Mouse (Mus musculus): Measurements from ENCODE around the gene Gramd1a.
A peak's percentile ranks its signal among the peaks of the same experiment; 100 is the strongest.

Gramd1a gene

DNA sequence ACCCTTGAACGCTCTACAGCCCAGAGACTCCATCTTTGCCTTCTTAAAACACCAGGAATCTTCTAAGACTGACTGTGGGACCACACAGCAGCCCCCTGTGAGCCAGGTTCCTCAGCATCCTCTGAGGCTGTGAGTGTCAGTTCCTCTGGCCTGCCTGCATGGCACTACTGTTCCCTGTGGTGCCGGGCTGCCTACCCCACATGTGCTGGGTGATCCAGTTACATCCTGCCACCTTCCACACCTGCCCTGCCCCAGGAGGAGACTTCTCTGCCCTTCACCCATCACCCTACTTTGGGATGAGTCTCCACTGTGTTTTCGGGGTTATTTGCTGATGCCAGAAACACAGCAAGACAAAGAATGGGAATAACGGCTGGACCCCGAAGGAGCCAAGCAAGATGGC is 36.1 kb downstream of the Gramd1a start:
- no peak for DNase-seq

DNA sequence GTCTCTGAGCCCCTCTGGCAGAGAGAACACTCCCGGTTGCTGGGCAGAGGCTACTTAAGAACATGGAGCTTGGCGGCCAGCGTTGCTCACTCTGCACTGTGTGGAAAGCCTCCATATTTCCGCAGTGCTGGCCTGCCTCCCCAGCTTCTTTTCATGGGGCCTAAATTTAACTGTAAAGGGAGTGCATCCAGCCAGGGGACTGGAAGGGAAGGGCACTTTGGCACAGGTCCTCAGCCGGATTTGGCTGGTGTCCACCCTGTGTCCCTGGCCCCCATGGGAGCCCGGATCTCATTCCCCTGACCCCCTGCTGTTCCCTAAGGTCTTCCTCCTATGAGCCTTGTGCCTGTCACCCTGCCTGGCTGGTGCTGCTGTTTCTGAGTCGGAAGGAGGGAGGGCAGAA is 37.2 kb downstream of the Gramd1a start:
- no peak for DNase-seq

DNA sequence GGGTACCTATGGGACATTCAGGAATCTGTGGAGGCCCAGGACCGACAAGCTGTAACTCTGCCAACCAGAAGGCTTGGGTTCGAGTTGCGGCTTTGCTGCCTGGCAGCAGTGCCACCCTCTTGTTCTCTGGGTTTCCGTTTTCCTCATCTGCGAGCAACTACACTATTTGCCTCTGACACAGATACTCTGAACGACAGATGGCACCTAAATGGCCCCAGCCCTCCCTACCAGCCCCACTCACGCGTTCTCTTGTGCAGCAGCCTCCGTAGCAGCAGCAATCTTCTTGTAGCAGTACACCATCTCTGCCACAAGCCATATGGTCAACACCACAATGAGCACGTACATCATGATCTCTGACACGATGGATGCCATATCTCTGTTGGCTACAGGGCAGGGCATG is 38.2 kb downstream of the Gramd1a start:
- DNase-seq: no peak

DNA sequence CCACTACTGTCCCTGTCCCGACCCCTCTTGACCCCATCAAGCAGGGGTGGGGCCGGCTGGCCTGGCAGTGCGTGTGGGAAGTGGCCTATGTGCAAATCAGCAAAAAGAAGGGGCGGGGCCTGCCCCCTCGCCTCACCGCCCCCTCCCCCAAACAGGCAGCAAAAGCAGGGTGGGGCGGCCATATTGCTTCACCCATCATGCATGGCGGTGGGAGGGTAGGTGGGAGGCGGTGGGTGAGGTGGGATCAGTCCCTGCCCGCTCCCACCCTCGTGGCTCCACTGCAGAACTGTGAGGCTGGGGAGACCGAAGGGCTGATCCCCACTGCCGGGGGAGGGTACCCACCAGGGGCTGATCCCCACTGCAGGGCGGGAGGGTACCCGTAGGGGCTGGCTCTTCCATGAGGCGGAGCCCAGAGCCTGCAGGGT is 39.0 kb downstream of the Gramd1a start:
- DNase-seq: no peak

DNA sequence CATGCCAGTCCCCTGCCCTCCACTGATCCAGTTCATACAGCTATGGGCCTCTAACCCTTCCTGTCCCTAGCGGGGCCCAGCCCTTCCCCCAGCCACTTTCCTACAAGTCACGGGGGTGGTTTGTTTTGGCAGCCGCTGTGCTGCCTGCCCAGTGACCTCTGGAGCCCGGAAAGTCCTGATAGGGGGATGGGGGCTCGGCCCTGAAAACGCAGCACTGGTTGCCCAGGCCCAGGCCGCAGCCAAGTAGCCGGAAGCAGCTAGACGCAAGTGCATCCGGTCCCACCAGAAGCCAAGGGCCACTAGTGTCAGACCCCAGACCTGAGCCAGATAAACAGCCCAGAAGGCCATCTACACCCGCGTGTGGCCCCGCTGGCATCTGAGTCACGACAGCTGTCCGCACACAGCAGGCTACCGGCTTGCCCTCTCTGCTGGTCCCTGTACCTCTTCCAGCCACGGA is 40.1 kb downstream of the Gramd1a start:
- no peak for DNase-seq

DNA sequence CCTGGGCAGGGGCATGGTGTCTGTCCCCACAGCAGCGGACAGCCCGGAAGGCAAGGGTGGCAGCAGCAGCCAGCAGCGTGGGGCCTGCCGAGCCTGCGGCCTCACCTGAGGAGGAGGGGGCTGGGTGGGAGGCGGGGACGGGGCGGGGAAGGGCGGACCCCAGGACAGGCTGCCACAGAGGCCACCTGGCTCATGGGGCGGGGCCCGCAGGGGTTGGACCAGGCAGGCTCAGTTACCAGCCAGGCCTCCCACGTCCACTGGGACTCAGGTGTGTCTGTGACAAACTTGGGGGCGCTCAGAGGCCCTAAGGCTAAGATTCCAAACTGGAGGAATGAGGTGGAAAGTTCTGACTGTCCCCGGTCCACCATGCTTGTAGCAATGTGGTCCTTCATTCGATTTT is 40.5 kb downstream of the Gramd1a start, which contains the start of gene Hpn:
Gene Hpn, minus strand, starts transcription at position 109 of the 400 bp plus-strand sequence.
- no peak for DNase-seq

DNA sequence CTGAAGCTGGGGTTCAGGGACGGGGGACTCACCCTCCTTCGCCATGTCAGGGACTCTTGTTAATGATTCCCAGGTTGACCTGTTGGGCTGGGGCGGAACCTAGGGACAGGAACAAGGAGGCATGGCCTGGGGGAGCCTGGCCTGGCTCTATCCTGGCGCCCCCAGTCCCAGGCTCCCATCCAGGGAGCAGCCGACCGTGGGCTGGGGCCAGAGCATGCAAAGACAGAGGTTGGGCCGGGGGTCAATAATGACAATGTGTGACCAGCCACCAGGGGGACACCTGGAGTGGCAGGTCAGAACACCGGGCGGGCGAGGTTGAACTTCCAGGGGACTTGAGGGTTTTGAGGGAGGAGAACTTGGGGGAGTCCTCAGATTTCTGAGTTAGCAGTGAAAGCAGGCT is 41.0 kb downstream of the Gramd1a start:
- DNase-seq: no peak

DNA sequence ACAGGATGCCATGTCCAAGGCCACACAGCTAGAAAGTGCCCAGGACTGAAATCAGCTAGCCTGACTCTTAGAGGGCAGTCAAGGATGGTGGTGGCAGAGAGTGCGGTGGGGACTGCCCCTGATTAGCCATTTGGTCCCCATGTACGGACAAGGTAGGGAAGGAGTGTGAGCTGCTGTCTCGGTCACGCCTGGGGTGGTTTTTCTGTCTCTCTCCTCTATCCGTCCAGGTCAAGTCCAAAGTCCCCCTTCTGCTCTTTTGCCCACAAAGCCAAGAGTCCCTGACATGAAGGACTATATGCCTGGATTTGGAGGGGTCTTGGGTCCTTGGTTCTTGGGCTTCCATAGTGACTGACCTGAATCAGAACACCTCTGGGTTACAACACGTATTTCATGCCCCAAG is 41.9 kb downstream of the Gramd1a start:
- no peak for DNase-seq

DNA sequence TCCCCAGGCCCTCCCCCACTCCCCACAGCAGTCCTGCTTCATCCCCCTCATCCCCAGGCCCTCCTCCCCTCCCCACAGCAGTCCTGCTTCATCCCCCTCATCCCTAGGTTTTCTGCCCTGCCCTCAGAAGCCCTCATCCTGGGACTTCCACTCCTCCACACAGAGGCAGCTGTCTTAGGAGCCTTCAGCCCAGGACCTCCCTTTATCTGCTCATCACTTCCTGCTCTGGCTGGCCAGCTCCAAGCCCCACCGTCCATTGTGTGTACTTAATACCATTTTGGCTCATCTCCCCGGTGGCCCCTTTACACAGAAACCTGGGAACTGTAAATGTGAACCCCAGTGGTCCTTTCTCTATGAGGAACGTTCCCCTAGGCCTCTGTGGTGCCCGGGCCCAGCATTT is 43.7 kb downstream of the Gramd1a start:
- DNase-seq: no peak

DNA sequence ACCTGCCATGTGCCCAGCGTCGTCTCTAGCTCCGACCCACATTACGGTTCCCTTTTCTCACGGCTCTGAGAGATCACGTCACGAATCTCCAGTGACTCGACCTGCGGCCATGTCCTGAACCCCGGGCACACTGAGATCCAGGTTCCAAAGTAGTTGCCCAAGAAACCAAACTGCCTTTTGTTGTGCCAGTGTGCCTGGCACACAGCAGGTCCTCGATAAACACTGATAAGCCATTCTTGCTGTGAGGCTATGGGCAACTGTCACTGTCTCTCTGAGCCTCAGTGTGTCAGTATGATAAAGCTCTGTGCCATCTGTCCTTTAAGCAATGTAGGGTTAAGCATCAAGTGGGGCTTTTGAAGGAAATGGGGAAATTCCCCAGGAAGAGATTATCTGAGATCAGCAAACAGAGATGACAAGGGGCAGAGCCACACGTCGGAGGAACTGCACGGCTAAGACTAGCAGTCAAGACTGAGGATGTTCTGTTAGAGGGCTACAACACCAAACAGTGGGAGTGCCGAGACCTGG is 44.8 kb downstream of the Gramd1a start:
- DNase-seq: no peak

DNA sequence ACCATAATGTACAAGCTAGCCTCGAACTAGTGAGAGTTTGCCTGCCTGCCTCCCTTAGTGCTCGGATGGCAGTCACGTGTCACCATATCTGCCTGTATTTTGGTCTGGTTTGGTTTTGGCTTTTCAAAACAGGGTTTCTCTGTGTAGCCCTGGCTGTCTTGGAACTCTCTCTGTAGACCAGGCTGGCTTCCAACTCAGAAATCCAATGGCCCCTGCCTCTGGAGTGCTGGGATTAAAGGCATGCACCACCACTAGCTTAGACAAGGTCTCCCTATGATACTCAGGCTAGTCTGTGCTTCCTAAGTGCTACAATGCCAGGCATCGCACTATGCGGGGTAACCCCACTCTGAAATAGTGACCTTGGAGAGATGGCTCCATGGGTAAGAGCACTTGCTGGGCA is 45.9 kb downstream of the Gramd1a start:
- DNase-seq: no peak

DNA sequence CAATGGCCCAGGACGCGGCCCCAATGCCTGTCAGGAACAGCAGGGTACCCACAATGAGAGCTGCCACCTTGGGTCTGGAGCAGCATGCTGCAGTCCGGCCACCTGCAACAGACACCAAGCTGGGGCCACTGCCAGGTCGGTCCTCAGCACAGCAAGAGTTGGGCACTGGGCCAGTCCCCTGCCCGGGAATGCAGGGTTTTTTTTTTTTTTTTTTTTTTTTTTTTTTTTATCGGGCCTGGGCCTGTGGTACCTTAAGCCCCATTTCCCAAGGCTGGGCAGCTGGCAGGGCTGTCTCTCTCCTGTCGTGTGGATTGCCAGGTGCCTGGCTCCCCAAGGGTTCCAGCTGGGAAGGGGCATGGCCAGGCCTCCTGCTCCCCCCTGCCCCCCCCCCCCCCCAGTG is 46.6 kb downstream of the Gramd1a start:
- no peak for DNase-seq

DNA sequence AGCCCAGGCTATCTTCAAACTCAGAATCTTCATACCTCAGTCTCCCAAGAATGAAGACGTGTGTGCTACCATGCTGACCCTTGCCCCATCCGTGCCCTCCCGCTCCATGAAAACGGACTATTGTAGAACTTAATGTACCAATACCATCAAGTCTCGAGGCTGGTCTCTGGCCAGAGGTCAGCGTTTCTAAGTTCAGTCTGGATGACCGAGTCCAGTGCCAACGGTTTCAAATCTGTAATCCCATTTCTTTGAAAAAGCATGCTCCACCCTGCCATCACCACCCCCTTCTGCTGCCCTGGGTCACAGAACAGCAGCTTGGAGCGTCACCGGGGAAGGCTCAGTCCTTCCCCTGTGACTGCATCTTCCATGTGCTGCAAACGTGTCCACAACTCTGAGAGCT is 47.9 kb downstream of the Gramd1a start:
- no peak for DNase-seq

DNA sequence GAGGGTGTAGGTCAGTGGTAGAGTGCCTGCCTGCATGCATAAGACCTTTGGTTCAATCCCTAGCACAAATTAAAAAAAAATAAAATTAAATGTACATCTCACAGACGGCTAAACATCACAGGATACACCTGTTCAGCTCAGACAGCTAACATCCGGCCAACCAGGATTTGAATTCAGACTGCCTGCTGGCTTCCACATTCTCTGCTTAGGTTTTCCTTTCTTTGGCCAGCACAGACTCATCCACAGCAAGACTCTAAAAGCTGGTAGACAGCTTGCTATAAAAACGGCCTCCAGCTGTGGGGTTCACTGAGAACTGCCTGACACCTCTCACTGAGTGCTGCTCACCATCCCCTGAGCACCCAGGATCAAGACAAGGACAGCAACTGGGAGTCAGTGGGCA is 49.5 kb downstream of the Gramd1a start:
- no peak for DNase-seq

DNA sequence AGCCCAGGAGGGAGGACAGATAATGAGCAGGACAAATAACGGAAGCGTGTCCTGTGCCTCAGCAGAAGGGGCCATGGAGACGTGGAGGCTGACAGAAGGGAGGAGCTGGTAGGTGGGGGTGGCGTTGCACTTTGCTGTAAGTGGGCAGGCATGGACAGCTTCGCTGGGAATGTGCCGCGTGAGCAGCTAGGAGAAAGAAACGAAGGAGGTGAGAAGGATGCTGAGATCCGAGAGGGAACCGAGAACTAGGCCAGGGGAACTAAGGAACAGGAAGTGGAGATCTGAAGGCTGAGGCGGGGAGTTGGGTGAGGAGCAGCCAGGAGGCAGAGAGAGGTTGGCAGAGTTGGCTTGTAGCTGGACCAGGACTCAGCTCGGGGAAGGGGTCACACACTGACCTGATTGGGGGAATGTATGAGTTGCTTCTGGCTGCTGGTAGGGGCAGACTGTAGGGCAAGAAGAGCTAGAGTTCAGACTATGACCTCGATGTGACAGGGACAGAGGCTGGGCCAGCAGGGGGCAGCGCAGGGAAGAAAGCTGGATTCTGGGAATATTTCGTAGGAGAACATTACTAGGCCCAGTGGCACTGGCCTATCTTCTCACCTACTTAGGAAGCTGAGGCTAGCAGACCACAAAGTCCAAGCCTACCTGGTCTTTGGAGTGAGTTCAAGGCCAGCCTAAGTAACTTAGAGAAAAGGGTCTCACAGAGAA is 50.5 kb downstream of the Gramd1a start:
- peak; percentile 52 for DNase-seq

DNA sequence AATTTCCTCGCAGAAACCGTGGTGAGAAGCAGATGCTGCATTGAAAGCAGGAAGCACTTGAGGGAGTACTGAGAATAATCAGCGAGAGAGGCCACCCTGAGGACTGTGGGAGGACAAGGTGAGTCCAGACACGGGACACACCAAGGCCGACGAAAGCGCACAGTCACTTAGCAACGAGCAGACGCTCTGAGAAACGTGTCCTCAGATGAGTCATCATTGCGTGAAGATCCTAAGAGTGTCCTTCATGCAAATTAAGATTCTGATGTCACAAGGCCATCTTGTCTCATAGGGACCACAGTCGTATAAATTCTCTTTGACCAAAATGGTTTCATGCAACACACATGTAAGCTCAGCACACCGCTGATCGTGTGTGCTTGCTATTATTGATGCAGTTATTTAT is 54.9 kb downstream of the Gramd1a start:
- no peak for DNase-seq

DNA sequence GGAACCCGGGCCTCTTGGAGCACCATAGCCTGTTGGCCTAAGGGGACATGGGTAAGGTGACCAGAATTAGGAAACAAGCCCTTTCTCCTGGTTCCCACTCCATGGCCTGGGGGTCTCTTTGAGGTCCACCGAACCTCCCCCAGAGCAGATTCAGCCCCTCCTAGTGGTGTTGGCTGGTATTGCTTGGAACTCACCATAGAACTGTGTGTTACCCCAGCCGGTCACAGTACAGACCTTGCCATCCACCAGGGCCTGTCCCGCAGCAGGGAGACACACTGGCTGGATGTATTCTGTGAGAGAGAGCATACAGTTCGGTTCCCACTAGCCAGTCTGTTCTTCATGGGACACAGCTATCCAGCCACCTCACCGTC is 56.1 kb downstream of the Gramd1a start:
- no peak for DNase-seq

DNA sequence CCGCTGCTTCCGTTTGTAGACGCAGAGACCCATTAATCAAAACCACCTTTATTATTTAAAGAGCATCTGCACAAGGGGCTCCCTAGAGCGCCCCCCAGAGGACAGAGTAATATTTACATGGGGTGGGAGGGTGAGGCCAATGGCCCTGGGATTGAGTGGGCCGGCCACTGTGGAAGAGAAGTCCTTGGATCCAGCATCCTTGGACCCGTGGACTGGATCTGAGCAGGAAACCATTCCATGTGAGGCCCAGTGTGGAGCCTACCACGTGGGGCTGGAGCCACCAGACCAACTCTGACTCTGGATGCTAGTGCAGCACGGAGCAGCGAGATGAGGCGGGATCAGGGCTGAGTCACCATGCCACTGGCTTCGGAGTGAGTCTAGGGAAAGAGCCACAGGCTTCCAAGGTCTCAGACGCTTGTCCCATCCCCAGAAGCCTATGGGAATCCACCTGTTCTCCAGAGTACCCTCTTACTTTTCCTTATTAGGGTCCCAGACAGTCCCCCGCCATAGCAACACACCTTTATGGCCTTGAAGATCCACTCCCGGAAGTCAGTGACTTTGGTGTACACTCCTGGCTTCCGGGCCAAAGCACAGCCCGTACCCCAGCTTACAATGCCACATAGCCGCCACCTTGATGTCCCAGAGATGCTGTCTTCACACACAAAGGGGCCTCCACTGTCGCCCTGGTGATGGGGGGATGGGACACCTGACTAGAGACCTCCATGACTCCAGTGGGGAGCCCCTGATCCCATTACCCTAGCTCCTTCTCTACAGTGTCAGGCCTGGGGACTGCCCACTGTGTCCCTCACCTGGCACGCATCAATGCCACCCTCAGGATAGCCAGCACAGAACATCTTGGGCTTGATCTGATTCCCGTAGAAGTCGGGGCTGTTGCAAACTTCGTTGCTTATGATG is 56.7 kb downstream of the Gramd1a start:
- no peak for DNase-seq

DNA sequence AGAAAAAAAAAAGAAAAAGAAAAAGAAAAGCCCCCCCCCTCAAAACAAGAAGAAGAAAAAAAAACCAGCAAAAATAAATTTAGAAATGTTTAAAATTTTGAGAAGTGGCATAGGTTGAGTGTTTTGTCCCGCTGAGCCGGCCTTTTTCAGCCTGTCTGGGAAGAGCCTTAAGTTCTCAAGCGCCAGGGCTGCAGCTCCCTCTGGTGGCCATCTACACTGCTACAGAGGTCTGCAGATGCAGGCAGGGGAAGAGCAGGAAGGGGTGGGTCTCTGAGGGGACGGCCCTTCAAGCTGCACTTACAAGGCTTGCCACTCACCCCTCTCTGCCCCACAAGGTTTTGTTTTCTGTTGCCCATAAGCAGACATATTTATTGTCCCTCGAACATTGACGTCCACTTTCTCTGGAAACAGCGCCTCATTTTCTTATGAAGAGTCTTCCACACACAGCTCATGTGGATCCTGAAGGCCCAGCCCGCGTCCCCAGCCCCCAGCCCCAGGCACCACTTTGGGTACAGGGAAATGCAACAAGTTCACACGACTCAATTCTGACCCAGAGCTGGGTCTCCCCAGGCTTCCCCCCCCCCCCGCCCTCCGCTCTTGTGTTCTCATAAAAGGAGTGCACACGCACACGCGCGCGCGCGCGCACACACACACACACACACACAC is 58.0 kb downstream of the Gramd1a start:
- DNase-seq: peak; percentile 94

DNA sequence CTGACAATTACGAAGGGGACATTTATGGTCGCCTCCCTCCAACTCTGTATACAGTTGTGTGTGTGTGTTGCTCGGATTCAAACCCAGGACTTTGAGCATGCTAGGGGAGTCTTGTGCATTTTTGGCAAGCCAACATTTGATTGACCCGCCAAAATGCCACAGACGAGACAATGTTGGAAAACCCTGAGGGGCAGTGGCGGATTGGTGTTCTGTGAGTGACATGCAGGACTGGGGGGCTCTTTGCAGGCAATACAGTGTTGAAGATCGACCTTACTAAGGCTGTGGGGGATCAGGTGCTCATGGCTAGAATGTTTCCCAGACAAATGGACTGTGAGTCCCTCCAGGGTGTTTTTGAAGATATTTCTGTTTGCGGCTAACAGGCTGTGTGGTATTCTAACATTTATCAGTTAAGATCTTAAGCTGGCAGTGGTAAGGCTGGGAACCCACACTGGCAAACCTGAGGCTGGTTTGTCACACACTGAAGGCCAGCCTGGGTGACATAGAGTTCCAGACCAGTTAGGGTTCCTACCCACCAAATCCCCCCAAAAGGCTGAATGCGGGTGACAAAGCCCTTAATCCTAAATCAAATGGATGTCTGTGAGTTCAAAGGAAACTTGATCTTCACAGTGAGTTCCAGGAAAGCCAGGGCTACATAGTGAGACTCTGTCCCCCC is 58.7 kb downstream of the Gramd1a start:
- no peak for DNase-seq

DNA sequence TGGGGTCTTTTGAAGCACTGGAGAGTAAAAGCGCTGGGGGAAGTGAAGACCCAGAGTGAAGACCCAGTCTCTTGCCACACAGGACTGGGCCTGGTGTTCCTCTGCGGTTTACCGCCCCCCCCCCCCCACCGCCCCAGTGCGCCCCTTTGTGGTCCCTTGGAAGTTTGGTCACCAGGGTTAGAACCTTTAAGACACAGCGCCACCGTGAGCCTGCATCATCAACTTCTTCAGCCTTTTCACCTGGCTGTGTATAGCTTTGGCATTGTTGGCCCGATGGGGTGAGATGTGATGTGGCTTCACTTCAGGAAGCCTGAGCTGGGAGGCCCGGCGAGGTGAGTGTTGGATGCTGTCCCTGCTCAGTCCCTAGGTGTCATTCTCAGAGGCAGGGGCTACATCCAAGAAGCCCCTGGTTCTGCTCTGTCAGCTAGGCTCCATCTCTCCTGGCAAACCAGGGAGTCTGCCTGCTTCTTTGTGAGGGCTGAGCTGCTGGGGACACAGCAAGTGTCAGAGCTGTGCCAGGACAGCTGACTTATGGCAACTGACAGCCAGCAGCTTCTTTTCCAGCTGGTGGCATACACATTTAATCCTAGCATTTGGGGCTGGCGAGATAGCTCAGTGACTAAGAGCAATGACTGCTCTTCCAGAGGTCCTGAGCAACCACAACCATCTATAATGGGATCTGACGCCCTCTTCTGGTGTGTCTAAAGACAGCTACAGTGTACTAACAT is 60.8 kb downstream of the Gramd1a start:
- no peak for DNase-seq

DNA sequence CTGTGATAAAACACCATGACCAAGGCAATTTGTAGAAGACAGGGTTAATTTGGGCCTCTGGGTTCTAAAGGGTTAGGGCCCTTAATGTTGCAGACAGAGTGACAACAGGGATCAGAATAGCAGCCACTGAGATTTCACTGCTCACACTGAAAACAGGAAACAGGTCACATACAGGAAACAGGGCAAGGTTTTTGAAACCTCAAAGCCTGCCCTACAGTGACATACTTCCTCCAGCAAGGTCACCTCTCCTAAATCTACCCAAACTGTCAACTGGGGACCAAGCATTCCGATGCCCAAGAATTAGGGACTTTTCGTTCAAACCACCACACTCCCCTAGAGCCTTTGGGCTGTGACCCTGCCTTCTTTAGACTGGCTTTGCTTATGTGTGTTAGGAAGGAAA is 66.0 kb downstream of the Gramd1a start:
- no peak for DNase-seq
